Mouse (Mus musculus) neural tube, embryonic 12.5 days (tissue): ENCODE results near the gene Prrc2b. TPM values are rescaled to one million over a fixed set of nuclear protein-coding genes. Genes with fewer than 3 reads are reported as not detected.
A peak's percentile ranks its signal among the peaks of the same experiment; 100 is the strongest.

Experiments used
- ATAC-seq: fragments of 200-750 bp; cut with Nextera tagmentation; 2 replicates; pipeline ENCODE4 v1.8.0; 2017; ENCODE audit warnings: low read depth, mild to moderate bottlenecking, moderate TSS enrichment, moderate library complexity; ENCODE audit not compliant: low FRiP score
- H3K27ac ChIP-seq: fragments of 300-500 bp; sonication (generic); 2 replicates; pipeline ENCODE4 v1.5.1; 2016
- H3K27me3 ChIP-seq: fragments of 300-500 bp; sonication (generic); replicated peaks from 2 replicates; pipeline ENCODE4 v1.6.1; 2016; ENCODE audit warnings: mild to moderate bottlenecking
- H3K36me3 ChIP-seq: fragments of 300-500 bp; sonication (generic); 2 replicates; pipeline ENCODE4 v1.6.1; 2016; ENCODE audit warnings: mild to moderate bottlenecking
- H3K4me1 ChIP-seq: fragments of 300-500 bp; sonication (generic); 2 replicates; pipeline ENCODE4 v1.6.1; 2016
- H3K4me2 ChIP-seq: fragments of 300-500 bp; sonication (generic); replicated peaks from 2 replicates; pipeline ENCODE4 v1.6.1; 2016; ENCODE audit warnings: mild to moderate bottlenecking
- H3K4me3 ChIP-seq: fragments of 300-500 bp; sonication (generic); 2 replicates; pipeline ENCODE4 v1.5.1; 2016
- H3K9ac ChIP-seq: fragments of 300-500 bp; sonication (generic); 2 replicates; pipeline ENCODE4 v1.6.1; 2016; ENCODE audit warnings: mild to moderate bottlenecking
- H3K9me3 ChIP-seq: fragments of 300-500 bp; sonication (generic); 2 replicates; pipeline ENCODE4 v1.6.1; 2016; ENCODE audit warnings: mild to moderate bottlenecking
- WGBS: fragments of 180-500 bp; shearing (Covaris S2); methylation state at CpG from one replicate; pipeline ENCODE4 v1.1.7; 2016; 5-methylcytosine and 5-hydroxymethylcytosine counted together
- polyA plus RNA-seq: library from polyadenylated mRNA; unstranded; fragments of >200 nt; fragmentation: Nextera tagmentation; extraction: Ambion mirVana; gene quantifications from 2 replicates; pipeline ENCODE4 v1.2.1, GENCODE M21; 2016

Prrc2b gene
- polyA plus RNA-seq, 1 experiment from 2014 or later = 106 TPM

DNA sequence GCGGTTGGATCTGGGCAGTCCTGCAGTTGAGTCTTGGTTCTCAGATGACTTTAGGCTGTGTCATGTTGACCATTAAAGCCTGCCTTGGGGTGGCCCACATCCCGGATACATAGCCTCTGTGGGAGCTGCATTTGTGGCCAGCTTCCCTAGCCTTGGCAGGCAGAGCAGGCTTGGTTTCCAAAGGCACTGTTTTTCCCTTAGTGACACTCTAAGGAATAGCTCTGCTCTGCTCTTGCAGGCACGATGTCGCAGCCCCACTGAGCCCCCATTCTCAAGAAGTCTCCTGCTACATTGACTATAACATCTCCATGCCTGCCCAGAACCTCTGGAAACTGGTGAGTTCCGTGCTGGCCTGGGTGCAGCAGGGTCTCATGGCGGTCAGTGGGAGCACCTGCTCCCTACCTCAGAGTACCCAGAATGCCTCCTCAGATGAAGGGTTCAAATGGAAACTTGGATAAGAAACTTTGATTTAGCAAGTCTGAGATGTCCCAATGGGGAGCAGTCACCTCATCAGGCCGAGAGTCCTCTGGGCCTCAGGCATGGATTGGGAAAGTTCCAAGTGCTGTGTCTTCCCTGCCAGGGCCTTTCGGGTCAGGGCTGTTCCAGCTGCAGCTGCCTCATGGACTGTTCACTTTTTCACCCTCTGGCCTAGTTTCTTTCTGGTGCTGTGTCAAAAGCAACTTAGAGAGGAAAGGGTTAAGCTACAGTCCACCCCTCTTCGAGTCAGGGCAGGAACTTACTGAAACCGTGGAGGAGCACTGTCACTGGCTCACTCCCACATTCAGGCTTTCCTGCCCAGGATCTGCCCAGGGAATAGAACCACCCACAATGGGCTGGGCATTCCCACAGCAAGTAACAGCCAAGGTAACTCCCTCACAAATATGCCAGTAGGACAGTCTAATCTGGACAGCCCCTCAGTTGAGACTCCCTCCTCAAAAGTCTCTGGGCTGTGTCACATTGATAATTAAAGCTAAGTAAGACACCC lies 97.8 kb downstream of the Prrc2b start:
- peaks cover 77% of the 10 kb centered on the region for H3K36me3 ChIP-seq
- H3K4me3 ChIP-seq = no peak overlapping the region
- H3K4me2 ChIP-seq = no peak overlapping the region
- H3K27ac ChIP-seq = no peak overlapping the region
- 83% methylated on average over 10 of the region's 10 CpGs for WGBS
- H3K27me3 ChIP-seq = no peaks in the 10 kb centered on the region
- no peaks in the 10 kb centered on the region for H3K4me1 ChIP-seq
- no peak overlapping the region for H3K9ac ChIP-seq
- no peak for ATAC-seq
- H3K9me3 ChIP-seq = no peaks in the 10 kb centered on the region

DNA sequence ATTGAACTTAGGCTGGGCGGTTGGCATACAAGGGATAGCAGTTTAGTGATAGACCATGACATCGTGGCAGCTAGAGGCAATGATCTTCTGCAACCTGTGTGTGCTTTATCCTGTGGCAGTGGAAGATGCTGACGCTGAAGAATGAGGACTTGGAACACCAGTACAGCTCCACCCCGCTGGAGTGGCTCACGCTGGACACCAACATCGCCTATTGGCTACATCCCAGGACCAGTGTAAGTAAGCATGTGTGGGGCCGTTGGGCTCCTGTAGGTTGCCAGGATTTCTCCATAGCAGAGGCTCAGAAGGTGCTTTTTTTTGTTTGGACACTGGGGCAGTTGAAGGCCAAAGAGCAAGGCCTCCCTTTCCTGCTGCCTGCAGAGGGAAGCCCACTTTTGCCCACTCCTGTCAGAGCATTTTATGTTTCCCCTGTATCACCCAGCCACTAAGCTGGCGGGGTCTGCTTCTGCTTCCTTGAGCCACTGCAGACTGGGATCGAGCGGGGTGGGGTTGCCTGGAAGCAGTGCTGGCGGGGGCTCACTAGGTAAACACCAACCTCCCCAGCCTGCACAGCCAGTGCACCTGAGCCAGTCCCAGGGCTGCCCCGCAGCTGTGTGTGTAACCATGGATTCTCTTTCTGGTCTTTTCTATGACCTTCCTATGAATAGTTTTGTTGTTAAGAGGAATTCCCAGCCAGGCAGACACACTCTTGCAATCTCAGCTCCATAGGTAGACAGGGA lies 101.1 kb downstream of the Prrc2b start:
- Histone ChIP-seq H3K9ac (no peak overlapping the region), H3K4me1 (no peaks in the 10 kb centered on the region), H3K9me3 (no peaks in the 10 kb centered on the region), H3K27ac (no peak overlapping the region), H3K4me3 (no peak overlapping the region), H3K27me3 (no peaks in the 10 kb centered on the region), H3K4me2 (no peak overlapping the region), H3K36me3 (peaks cover 81% of the 10 kb centered on the region)
- 91% methylated on average over 12 of the region's 12 CpGs for WGBS
- ATAC-seq = no peak

- Histone ChIP-seq H3K27me3 (no peaks in the 10 kb centered on the region), H3K4me2 (no peak overlapping the region), H3K9me3 (no peaks in the 10 kb centered on the region), H3K4me1 (no peaks in the 10 kb centered on the region), H3K9ac (no peak overlapping the region), H3K4me3 (no peak overlapping the region), H3K27ac (no peak overlapping the region), H3K36me3 (peaks cover 88% of the 10 kb centered on the region)
- WGBS = 96% methylated on average over 5 of the region's 5 CpGs
- no peak for ATAC-seq
These were observed 101.8 kb downstream of the Prrc2b start for GRCm38 (mm10) chr2:32252658-32253057.

GRCm38 (mm10) chr2:32253352-32253751 lies 102.5 kb downstream of the Prrc2b start:
- Histone ChIP-seq H3K9me3 (no peaks in the 10 kb centered on the region), H3K4me1 (no peaks in the 10 kb centered on the region), H3K27me3 (no peaks in the 10 kb centered on the region), H3K9ac (no peak overlapping the region), H3K4me3 (no peak overlapping the region), H3K4me2 (no peak overlapping the region), H3K27ac (no peak overlapping the region), H3K36me3 (peaks cover 89% of the 10 kb centered on the region)
- WGBS = 100% methylated on average over 1 of the region's 1 CpGs
- ATAC-seq = no peak

- Histone ChIP-seq H3K4me2 (no peak overlapping the region), H3K27ac (no peak overlapping the region), H3K4me1 (peaks cover 11% of the 10 kb centered on the region), H3K4me3 (no peak overlapping the region), H3K27me3 (no peaks in the 10 kb centered on the region), H3K36me3 (peaks cover 79% of the 10 kb centered on the region), H3K9ac (no peak overlapping the region), H3K9me3 (no peaks in the 10 kb centered on the region)
- ATAC-seq = no peak
- 86% methylated on average over 5 of the region's 5 CpGs for WGBS
These were observed 103.7 kb downstream of the Prrc2b start for GRCm38 (mm10) chr2:32254563-32254962.

DNA sequence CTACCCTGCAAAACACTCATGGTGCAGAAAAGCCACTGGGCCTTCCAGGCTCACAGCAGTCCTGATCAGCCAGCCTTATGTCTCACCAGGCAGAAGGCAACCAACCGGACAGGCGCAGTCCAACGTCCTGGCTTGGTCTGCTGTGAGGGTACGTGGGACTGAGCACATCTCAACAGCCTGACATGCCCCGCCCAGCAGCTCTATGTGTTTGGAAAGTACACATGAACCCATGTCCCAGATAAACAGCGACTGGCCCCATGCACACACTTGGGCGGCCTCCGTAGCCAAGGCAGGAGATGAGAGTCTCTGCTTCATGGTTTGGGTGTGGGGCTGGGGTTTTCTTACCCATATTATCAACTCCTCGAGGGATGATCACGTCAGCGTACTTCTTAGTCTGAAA lies 105.4 kb downstream of the Prrc2b start:
- no peak for ATAC-seq
- H3K4me1 ChIP-seq = peaks cover 11% of the 10 kb centered on the region
- H3K4me2 ChIP-seq = no peak overlapping the region
- H3K36me3 ChIP-seq = peaks cover 65% of the 10 kb centered on the region
- H3K9me3 ChIP-seq = no peaks in the 10 kb centered on the region
- no peak overlapping the region for H3K27ac ChIP-seq
- WGBS = 96% methylated on average over 11 of the region's 11 CpGs
- no peaks in the 10 kb centered on the region for H3K27me3 ChIP-seq
- H3K9ac ChIP-seq = no peak overlapping the region
- H3K4me3 ChIP-seq = no peak overlapping the region

- WGBS = 64% methylated on average over 6 of the region's 6 CpGs
- H3K27me3 ChIP-seq = no peaks in the 10 kb centered on the region
- H3K27ac ChIP-seq = no peak overlapping the region
- H3K36me3 ChIP-seq = peaks cover 39% of the 10 kb centered on the region
- H3K4me1 ChIP-seq = peaks cover 11% of the 10 kb centered on the region
- ATAC-seq = no peak
- peak overlapping the region; percentile 77 for H3K9ac ChIP-seq
- peak overlapping the region; percentile 76 for H3K4me3 ChIP-seq
- H3K9me3 ChIP-seq = no peaks in the 10 kb centered on the region
- H3K4me2 ChIP-seq = peak overlapping the region; percentile 80
These were observed 108.1 kb downstream of the Prrc2b start for GRCm38 (mm10) chr2:32258887-32259533.

DNA sequence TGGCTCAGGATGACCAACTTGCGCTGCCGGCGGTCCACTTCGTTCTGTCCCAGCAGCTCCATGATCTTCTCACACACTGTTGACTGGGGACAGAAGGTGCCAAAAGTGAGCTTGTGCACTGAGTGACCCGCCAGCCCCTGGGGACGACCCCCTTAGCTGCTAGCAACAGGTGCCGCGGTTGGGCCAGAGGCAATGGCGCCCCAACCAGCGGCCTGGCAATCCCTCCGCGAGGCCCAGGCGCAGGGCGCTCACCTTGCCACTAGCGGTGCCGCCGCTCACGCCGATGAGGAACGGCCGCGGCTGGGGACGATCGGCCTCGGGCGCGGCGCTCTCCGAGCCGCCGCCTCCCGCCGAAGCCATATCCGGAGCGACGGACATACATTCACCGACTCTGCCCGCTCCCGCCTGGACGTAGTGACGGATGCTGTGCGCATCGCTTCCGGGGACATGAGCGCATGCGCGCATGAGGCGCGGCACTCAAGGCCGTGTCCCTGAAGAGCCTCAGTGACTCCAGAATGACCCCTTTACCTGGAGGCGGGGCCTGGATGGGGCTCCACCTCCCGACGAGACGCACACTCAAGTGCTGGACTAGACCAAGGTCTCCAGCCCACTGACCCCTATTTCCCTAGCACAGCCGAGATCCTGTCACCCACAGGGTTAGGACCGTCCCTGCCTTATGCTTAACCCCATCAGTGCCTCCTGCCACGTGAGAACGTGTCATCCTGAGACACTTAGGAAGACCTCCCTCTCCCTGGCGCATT lies 109.0 kb downstream of the Prrc2b start, which contains the start of gene Uck1:
Uck1 (minus strand) TSS at position 503 of the 761 bp plus-strand sequence.
- Histone ChIP-seq H3K4me2 (peak within 1 kb of the TSS; percentile 80), H3K9me3 (no peaks in the 10 kb centered on the region), H3K36me3 (peaks cover 31% of the 10 kb centered on the region), H3K9ac (peak within 1 kb of the TSS; percentile 77), H3K27me3 (no peaks in the 10 kb centered on the region), H3K4me3 (peak within 1 kb of the TSS; percentile 76), H3K4me1 (peaks cover 11% of the 10 kb centered on the region), H3K27ac (peak within 1 kb of the TSS; percentile 11; the same call in 1 of the 2 replicates)
- ATAC-seq = peak; percentile 89
- WGBS = 2% methylated on average over 59 of the region's 59 CpGs

GRCm38 (mm10) chr2:32260635-32261034 lies 109.8 kb downstream of the Prrc2b start:
- Histone ChIP-seq H3K36me3 (peaks cover 29% of the 10 kb centered on the region), H3K9me3 (no peaks in the 10 kb centered on the region), H3K9ac (no peak overlapping the region), H3K4me2 (peak overlapping the region; percentile 80), H3K27me3 (no peaks in the 10 kb centered on the region), H3K4me3 (no peak overlapping the region), H3K4me1 (peaks cover 11% of the 10 kb centered on the region), H3K27ac (no peak overlapping the region)
- no peak for ATAC-seq
- 29% methylated on average over 4 of the region's 4 CpGs for WGBS

DNA sequence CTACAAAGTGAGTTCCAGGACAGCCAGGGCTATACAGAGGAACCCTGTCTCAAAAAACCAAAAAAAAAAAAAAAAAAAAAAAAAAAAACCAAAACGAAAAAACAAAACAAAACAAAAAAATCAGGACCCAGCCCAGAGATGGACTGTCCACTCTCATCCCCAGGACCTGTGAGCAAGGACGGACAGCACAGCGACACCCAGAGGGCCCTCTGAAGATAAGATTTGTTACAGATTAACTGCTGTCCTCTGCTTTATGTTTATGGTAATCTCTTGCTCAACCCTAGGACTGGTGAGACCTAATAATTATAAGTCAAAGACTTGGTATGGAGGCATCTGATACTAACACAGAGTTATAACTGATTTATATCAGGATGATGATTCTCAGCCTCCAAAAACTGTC lies 124.9 kb downstream of the Prrc2b start:
- Histone ChIP-seq H3K4me2 (no peak overlapping the region), H3K27ac (no peak overlapping the region), H3K27me3 (no peaks in the 10 kb centered on the region), H3K9ac (no peak overlapping the region), H3K36me3 (peaks cover 41% of the 10 kb centered on the region), H3K4me1 (no peaks in the 10 kb centered on the region), H3K4me3 (no peak overlapping the region), H3K9me3 (no peaks in the 10 kb centered on the region)
- 78% methylated on average over 3 of the region's 3 CpGs for WGBS
- no peak for ATAC-seq

- Histone ChIP-seq H3K4me1 (peaks cover 8% of the 10 kb centered on the region), H3K4me3 (no peak overlapping the region), H3K9ac (no peak overlapping the region), H3K9me3 (no peaks in the 10 kb centered on the region), H3K27me3 (no peaks in the 10 kb centered on the region), H3K36me3 (peaks cover 68% of the 10 kb centered on the region), H3K4me2 (no peak overlapping the region), H3K27ac (no peak overlapping the region)
- 94% methylated on average over 2 of the region's 2 CpGs for WGBS
- no peak for ATAC-seq
These were observed 131.4 kb downstream of the Prrc2b start for GRCm38 (mm10) chr2:32282289-32282688.
